8 mouse cellular contexts compared by ENCODE assay signal in the genomic region with DNA sequence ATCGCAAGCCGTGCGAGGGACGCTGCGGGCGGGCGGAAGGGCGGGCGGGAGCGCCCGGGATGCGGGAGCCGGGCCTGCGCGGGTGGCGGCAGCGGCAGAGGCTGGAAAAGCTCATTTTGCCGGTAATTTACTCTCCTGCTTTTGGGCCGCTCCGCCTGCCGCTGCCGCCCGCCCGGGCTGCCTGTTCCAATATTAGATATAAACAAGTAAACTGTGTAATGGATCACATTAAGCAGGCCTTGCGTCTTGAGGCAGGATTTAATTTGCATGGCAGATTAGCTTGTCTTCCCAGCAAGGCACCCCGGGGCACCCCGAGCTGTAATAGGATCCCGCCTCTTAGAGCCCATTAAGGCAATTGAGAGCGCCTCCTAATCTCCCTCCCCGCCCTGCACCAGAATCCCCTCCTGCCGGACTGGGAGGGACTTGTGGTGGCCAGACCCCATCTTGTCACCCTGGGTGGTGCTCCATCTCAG. TPM values are rescaled to one million over a fixed set of nuclear protein-coding genes. Genes with fewer than 3 reads are reported as not detected.
DNase-seq lines count a peak whose midpoint lies in the region; ATAC-seq and TF ChIP-seq lines count a peak whose summit lies in the region.

No protein-coding gene starts in this region.

- H3K4me3 ChIP-seq in ES-Bruce4 (ENCODE audit: low read depth, low read length): peak overlapping the region; percentile 44
- peak overlapping the region; percentile 24 for H3K4me3 ChIP-seq in forebrain, embryonic 14.5 days (ENCODE audit: low read depth, low read length)
- H3K4me3 ChIP-seq in hindbrain, embryonic 11.5 days (ENCODE audit: low read depth, low read length): peak overlapping the region; percentile 26
- H3K4me3 ChIP-seq in limb, embryonic 14.5 days (replicated peaks; ENCODE audit: low read length): peak overlapping the region; percentile 33

- peak overlapping the region; percentile 59 for H3K4me2 ChIP-seq in forebrain, embryonic 14.5 days (ENCODE audit: low read length)
- peak overlapping the region; percentile 63 for H3K4me2 ChIP-seq in hindbrain, embryonic 11.5 days (replicated peaks; ENCODE audit: low read depth, low read length)
- peak overlapping the region; percentile 48 for H3K4me2 ChIP-seq in limb, embryonic 14.5 days (replicated peaks; ENCODE audit: low read depth, low read length, severe bottlenecking)

- WGBS in forebrain, embryonic 14.5 days: under 1% methylated on average over 26 of the region's 31 CpGs
- under 1% methylated on average over 31 of the region's 31 CpGs for WGBS in hindbrain, embryonic 11.5 days
- 2% methylated on average over 29 of the region's 31 CpGs for WGBS in limb, embryonic 14.5 days

- peak; percentile 52 for DNase-seq in ZHBTc4 (ENCODE audit: low read depth, low spot score)
- DNase-seq in forebrain, embryonic 14.5 days (ENCODE audit: low spot score): peak; percentile 69
- DNase-seq in hindbrain, embryonic 11.5 days (ENCODE audit: low spot score): peak; percentile 64
- DNase-seq in limb, embryonic 14.5 days (ENCODE audit: low spot score): peak; percentile 17
- DNase-seq in retina, adult 2 months (ENCODE audit: low read depth, low spot score): peak; percentile 51
- no peak for DNase-seq in T-cell, adult 2 months (ENCODE audit: low spot score)
- no peak for DNase-seq in left cerebral cortex, adult 18-20 months (ENCODE audit: low spot score in 2 of 2)

- TF ChIP-seq EP300 in ES-Bruce4 (IDR thresholded peaks at IDR 0.05; ENCODE audit: insufficient read depth, low read depth, low read length): 0 out of 2 replicates have a peak, but pooled peaks have one; percentile 54

- no peaks in the 10 kb centered on the region for H3K36me3 ChIP-seq in ES-Bruce4 (ENCODE audit: control insufficient read depth, insufficient read depth, low read length, poor library complexity, severe bottlenecking)
- no peaks in the 10 kb centered on the region for H3K36me3 ChIP-seq in forebrain, embryonic 14.5 days (ENCODE audit: control insufficient read depth, insufficient read depth, low read length)
- H3K36me3 ChIP-seq in hindbrain, embryonic 11.5 days (ENCODE audit: control insufficient read depth, insufficient read depth, low read length): no peaks in the 10 kb centered on the region
- no peaks in the 10 kb centered on the region for H3K36me3 ChIP-seq in limb, embryonic 14.5 days (ENCODE audit: control insufficient read depth, insufficient read depth, low read length)

- H3K9ac ChIP-seq in ES-Bruce4 (ENCODE audit: low read depth, poor library complexity, severe bottlenecking): peak overlapping the region; percentile 42
- H3K9ac ChIP-seq in forebrain, embryonic 14.5 days (ENCODE audit: low read length): peak overlapping the region; percentile 55
- peak overlapping the region; percentile 64 for H3K9ac ChIP-seq in hindbrain, embryonic 11.5 days (ENCODE audit: low read depth, low read length)
- peak overlapping the region; percentile 60 for H3K9ac ChIP-seq in limb, embryonic 14.5 days (ENCODE audit: low read depth, low read length, severe bottlenecking)

- no peak for TF ChIP-seq CTCF in ES-Bruce4 (IDR thresholded peaks at IDR 0.05; ENCODE audit: low read depth, low read length)

- no peak for TF ChIP-seq POLR2A in ES-Bruce4 (IDR thresholded peaks at IDR 0.05; ENCODE audit: insufficient read depth, low read length)
- TF ChIP-seq POLR2A in limb, embryonic 14.5 days (IDR thresholded peaks at IDR 0.05; ENCODE audit: borderline replicate concordance, extremely low read depth, insufficient read depth, insufficient read length): no peak

- H3K4me1 ChIP-seq in ES-Bruce4 (ENCODE audit: control insufficient read depth, insufficient read depth, low read length): no peaks in the 10 kb centered on the region
- peaks cover 14% of the 10 kb centered on the region for H3K4me1 ChIP-seq in forebrain, embryonic 14.5 days (ENCODE audit: control insufficient read depth, insufficient read depth, low read length)
- H3K4me1 ChIP-seq in hindbrain, embryonic 11.5 days (replicated peaks; ENCODE audit: control insufficient read depth, insufficient read depth, low read length): 0 out of 2 replicates have a peak, but pooled peaks cover 4% of the 10 kb centered on the region
- H3K4me1 ChIP-seq in limb, embryonic 14.5 days (ENCODE audit: control insufficient read depth, insufficient read depth, low read length): no peaks in the 10 kb centered on the region

- no peak overlapping the region for H3K27ac ChIP-seq in ES-Bruce4 (ENCODE audit: insufficient read depth, low read length)
- no peak overlapping the region for H3K27ac ChIP-seq in forebrain, embryonic 14.5 days (ENCODE audit: low read depth, low read length)
- H3K27ac ChIP-seq in hindbrain, embryonic 11.5 days (ENCODE audit: low read depth, low read length): no peak overlapping the region
- H3K27ac ChIP-seq in limb, embryonic 14.5 days (replicated peaks; ENCODE audit: low read depth, low read length): no peak overlapping the region

- ATAC-seq in forebrain, embryonic 14.5 days: peak; percentile 53; the same call in 1 of the 2 replicates
- ATAC-seq in hindbrain, embryonic 11.5 days (ENCODE audit: low FRiP score): peak; percentile 57; the same call in 1 of the 2 replicates
- peak; percentile 44; the same call in 1 of the 2 replicates for ATAC-seq in limb, embryonic 14.5 days (ENCODE audit: low FRiP score, low read depth)

- 0 out of 2 replicates have a peak, but pooled peaks cover 2% of the 10 kb centered on the region for H3K27me3 ChIP-seq in ES-Bruce4 (ENCODE audit: control insufficient read depth, insufficient read depth, low read length, poor library complexity, severe bottlenecking)
- H3K27me3 ChIP-seq in forebrain, embryonic 14.5 days (replicated peaks; ENCODE audit: control insufficient read depth, insufficient read depth, low read length): peaks cover 40% of the 10 kb centered on the region
- peaks cover 27% of the 10 kb centered on the region for H3K27me3 ChIP-seq in hindbrain, embryonic 11.5 days (ENCODE audit: control insufficient read depth, insufficient read depth, low read length)
- H3K27me3 ChIP-seq in limb, embryonic 14.5 days (ENCODE audit: control insufficient read depth, insufficient read depth, low read length): peaks cover 4% of the 10 kb centered on the region; the same call in 1 of the 2 replicates

- H3K9me3 ChIP-seq in ES-Bruce4 (replicated peaks; ENCODE audit: control insufficient read depth, insufficient read depth, low read length, poor library complexity, severe bottlenecking): no peaks in the 10 kb centered on the region
- H3K9me3 ChIP-seq in forebrain, embryonic 14.5 days (replicated peaks; ENCODE audit: control insufficient read depth, low read length): no peaks in the 10 kb centered on the region
- no peaks in the 10 kb centered on the region for H3K9me3 ChIP-seq in hindbrain, embryonic 11.5 days (ENCODE audit: control insufficient read depth, low read length)
- H3K9me3 ChIP-seq in limb, embryonic 14.5 days (ENCODE audit: control insufficient read depth, low read length): no peaks in the 10 kb centered on the region

RNA-seq across cellular contexts. Expression of a gene that starts 48.4 kb away (rescaled TPM):
- 53.1 and 57.2 TPM in 2 replicates for polyA plus RNA-seq in ES-Bruce4 (2011; ENCODE audit: insufficient read depth, insufficient read length, low read depth, missing spikeins)
- polyA plus RNA-seq in forebrain, embryonic 14.5 days (2014; fragmentation: Nextera tagmentation; extraction: Ambion mirVana): 22.9 and 28.1 TPM in 2 replicates
- polyA plus RNA-seq in hindbrain, embryonic 11.5 days (2014; fragmentation: Nextera tagmentation; extraction: Ambion mirVana): 41.4 and 44.7 TPM in 2 replicates
- polyA plus RNA-seq in limb, embryonic 14.5 days (2012; rRNA removed): 28.3 and 35.0 TPM in 2 replicates
- polyA plus RNA-seq in limb, embryonic 14.5 days (2014; fragmentation: Nextera tagmentation; extraction: Ambion mirVana): 39.1 and 41.6 TPM in 2 replicates
- total RNA-seq in left cerebral cortex, adult 18-20 months (2021): 10 to 100 TPM; 37.9 to 38.0 TPM

Comparison
In these comparisons a context has a peak if more than half of its experiments do, and no peak if none do; other contexts are left out.
1. DNase-seq: peak in ZHBTc4 (single experiment), forebrain, embryonic 14.5 days (single experiment), hindbrain, embryonic 11.5 days (single experiment), limb, embryonic 14.5 days (single experiment) and retina, adult 2 months (single experiment); none in T-cell, adult 2 months (single experiment) and left cerebral cortex, adult 18-20 months (0 of 2).
2. Peak in every context shown above with its lines, with median percentiles within 50 percentile points of each other: H3K4me3 ChIP-seq, H3K9ac ChIP-seq, ATAC-seq and H3K4me2 ChIP-seq.